Mouse (Mus musculus): ENCODE measurements at regions not wholly inside any gene's neighbourhood (a gene's known extent, or its start where the extent isn't known, plus 50 kb on each side); places are given as distances from the start of the nearest gene placed in this dataset.

DNA sequence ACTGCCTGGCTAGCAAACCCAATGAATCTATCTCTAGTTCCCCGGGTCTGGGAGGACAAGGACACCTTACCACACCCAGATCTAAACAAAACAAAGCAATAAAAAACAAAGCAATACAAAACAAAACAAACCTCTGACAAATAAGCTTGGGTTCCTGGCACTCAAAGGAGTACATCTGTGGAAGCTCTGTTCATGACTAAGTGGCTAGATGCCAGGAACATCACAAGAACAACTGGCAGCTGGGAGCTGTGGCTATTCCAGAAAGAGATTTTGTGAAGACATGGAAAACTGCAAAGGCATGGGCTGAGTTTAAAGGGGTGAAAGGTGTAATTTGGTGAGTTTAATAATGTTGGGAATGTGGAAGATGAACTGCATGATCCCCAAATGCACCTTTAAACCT, 565.9 kb downstream of the Plekhb2 start:
- no peak for TF ChIP-seq POLR2A (IDR thresholded peaks at IDR 0.05; ENCODE audit: low read depth, low read length)
- no peak for TF ChIP-seq CTCF (IDR thresholded peaks at IDR 0.05; ENCODE audit: borderline replicate concordance, insufficient read depth, low read length)

Measured in embryonic fibroblast, embryonic 13.5 days (primary cell).